Mouse (Mus musculus): ENCODE data around the gene Bbs2. TPM values are rescaled to one million over a fixed set of nuclear protein-coding genes. Genes with fewer than 3 reads are reported as not detected.

The Bbs2 gene
- total RNA-seq, 2 experiments from 2014 or later = 0.58 to 9.0 TPM

Other genes with a start within 250 kb of the Bbs2 start
- gene Amfr, start 86.1 kb downstream of the Bbs2 start, total RNA-seq (2015; ENCODE audit: low replicate concordance) = 14.2 and 30.7 TPM in 2 replicates
- gene Amfr, start 86.1 kb downstream of the Bbs2 start, total RNA-seq (2017; ENCODE audit: low replicate concordance) = 46.3 and 50.1 TPM in 2 replicates
- gene Nudt21, start 61.9 kb downstream of the Bbs2 start, total RNA-seq (2015; ENCODE audit: low replicate concordance) = 30.9 and 43.6 TPM in 2 replicates
- 23.6 and 23.7 TPM in 2 replicates for gene Nudt21, start 61.9 kb downstream of the Bbs2 start, total RNA-seq (2017; ENCODE audit: low replicate concordance)
- gene Ogfod1, start 61.7 kb downstream of the Bbs2 start, total RNA-seq (2015; ENCODE audit: low replicate concordance) = 1.7 and 6.7 TPM in 2 replicates
- 2.0 and 2.5 TPM in 2 replicates for gene Ogfod1, start 61.7 kb downstream of the Bbs2 start, total RNA-seq (2017; ENCODE audit: low replicate concordance)
- not detected in 2 replicates for gene Mt4, start 38.3 kb upstream of the Bbs2 start, total RNA-seq (2015; ENCODE audit: low replicate concordance)
- gene Mt4, start 38.3 kb upstream of the Bbs2 start, total RNA-seq (2017; ENCODE audit: low replicate concordance) = not detected in 2 replicates
- not detected in 2 replicates for gene Mt3, start 53.7 kb upstream of the Bbs2 start, total RNA-seq (2015; ENCODE audit: low replicate concordance)
- not detected in 2 replicates for gene Mt3, start 53.7 kb upstream of the Bbs2 start, total RNA-seq (2017; ENCODE audit: low replicate concordance)
- 17.7 and 46.2 TPM in 2 replicates for gene Mt2, start 73.7 kb upstream of the Bbs2 start, total RNA-seq (2015; ENCODE audit: low replicate concordance)
- gene Mt2, start 73.7 kb upstream of the Bbs2 start, total RNA-seq (2017; ENCODE audit: low replicate concordance) = 11.3 and 34.4 TPM in 2 replicates
- gene Mt1, start 80.2 kb upstream of the Bbs2 start, total RNA-seq (2015; ENCODE audit: low replicate concordance) = 59.6 and 67.9 TPM in 2 replicates
- 13.0 and 63.6 TPM in 2 replicates for gene Mt1, start 80.2 kb upstream of the Bbs2 start, total RNA-seq (2017; ENCODE audit: low replicate concordance)
- 6.5 and 6.9 TPM in 2 replicates for gene Nup93, start 115.6 kb upstream of the Bbs2 start, total RNA-seq (2015; ENCODE audit: low replicate concordance)
- gene Nup93, start 115.6 kb upstream of the Bbs2 start, total RNA-seq (2017; ENCODE audit: low replicate concordance) = 8.6 and 11.0 TPM in 2 replicates
- 2.5 TPM in 1 of 2 replicates, not detected in the other for gene Slc12a3, start 230.3 kb upstream of the Bbs2 start, total RNA-seq (2015; ENCODE audit: low replicate concordance)
- 0.34 TPM in 1 of 2 replicates, not detected in the other for gene Slc12a3, start 230.3 kb upstream of the Bbs2 start, total RNA-seq (2017; ENCODE audit: low replicate concordance)